Mouse (Mus musculus): ENCODE measurements around the gene Ppp5c. TPM values are rescaled to one million over a fixed set of nuclear protein-coding genes. Genes with fewer than 3 reads are reported as not detected.

Ppp5c gene
- polyA plus RNA-seq, 1 experiment: 199 TPM

- H3K4me3 ChIP-seq (ENCODE audit: insufficient read depth, low read depth, low read length): no peak overlapping the region
- no peaks in the 10 kb centered on the region for H3K27me3 ChIP-seq (replicated peaks; ENCODE audit: control insufficient read depth, insufficient read depth, low read length)
These were observed 12.3 kb downstream of the Ppp5c start for GRCm38 (mm10) chr7:17015381-17015780.

GRCm38 (mm10) chr7:17011909-17012590, 15.7 kb downstream of the Ppp5c start:
- 0 out of 2 replicates have a peak, but pooled peaks cover 2% of the 10 kb centered on the region for H3K36me3 ChIP-seq (ENCODE audit: control insufficient read depth, insufficient read depth, low read length)
- no peak overlapping the region for H3K4me3 ChIP-seq (ENCODE audit: insufficient read depth, low read depth, low read length)
- no peak for DNase-seq
- peaks cover 5% of the 10 kb centered on the region; the same call in 1 of the 2 replicates for H3K4me1 ChIP-seq (ENCODE audit: control insufficient read depth, insufficient read depth, low read length)
- TF ChIP-seq CTCF (conservative IDR thresholded peaks at IDR 0.05; ENCODE audit: insufficient read depth, insufficient read length, low read depth, low read length) (no peak), POLR2A (IDR thresholded peaks at IDR 0.05; ENCODE audit: low read depth, low read length) (no peak)
- no peak overlapping the region for H3K27ac ChIP-seq (ENCODE audit: insufficient read depth, low read depth, low read length)
- WGBS: 89% methylated on average over 7 of the region's 7 CpGs
- H3K27me3 ChIP-seq (replicated peaks; ENCODE audit: control insufficient read depth, insufficient read depth, low read length): no peaks in the 10 kb centered on the region

More at GRCm38 (mm10) chr7:17015381-17015780, 12.3 kb downstream of the Ppp5c start:
- DNase-seq: no peak
- WGBS: 76% methylated on average over 6 of the region's 6 CpGs
- peaks cover 14% of the 10 kb centered on the region; the same call in 1 of the 2 replicates for H3K4me1 ChIP-seq (ENCODE audit: control insufficient read depth, insufficient read depth, low read length)
- no peaks in the 10 kb centered on the region for H3K36me3 ChIP-seq (ENCODE audit: control insufficient read depth, insufficient read depth, low read length)
- H3K27ac ChIP-seq (ENCODE audit: insufficient read depth, low read depth, low read length): no peak overlapping the region
- TF ChIP-seq CTCF (conservative IDR thresholded peaks at IDR 0.05; ENCODE audit: insufficient read depth, insufficient read length, low read depth, low read length): no peak

- DNase-seq: no peak
- 73% methylated on average over 5 of the region's 5 CpGs for WGBS
These were observed 17.7 kb downstream of the Ppp5c start for GRCm38 (mm10) chr7:17010010-17010347.

DNA sequence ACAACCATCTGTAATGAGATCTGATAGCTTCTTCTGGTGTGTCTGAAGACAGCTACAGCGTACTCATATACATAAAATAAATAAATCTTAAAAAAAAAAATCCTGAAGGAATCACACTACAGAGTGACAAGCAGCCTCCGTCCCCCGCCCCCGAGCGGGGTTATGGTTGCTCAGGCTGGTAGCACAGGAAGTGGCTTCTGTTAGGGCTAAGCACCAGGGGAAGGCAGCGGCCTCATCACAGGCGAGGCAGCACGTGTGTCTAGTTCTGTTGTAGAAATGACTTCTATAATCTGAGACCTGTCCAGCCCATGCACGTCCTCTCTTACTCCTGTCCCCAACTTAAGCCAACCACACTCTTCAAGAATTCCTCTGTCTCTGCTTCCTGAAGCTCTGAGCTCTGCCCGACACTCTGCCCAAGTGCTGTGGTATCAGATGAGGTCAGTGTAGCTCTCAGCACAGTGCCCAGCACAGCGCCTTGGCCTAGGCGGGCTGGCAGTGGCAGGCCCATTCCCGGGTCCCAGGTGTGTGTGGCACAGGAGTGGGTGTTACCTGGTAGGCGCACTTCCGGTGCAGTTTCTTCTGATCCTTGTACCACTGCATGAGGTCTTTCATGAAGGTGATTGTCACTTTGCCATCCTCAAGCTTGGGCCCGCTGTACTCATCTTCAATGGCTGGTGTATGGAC, 18.3 kb downstream of the Ppp5c start:
- peaks cover under 1% of the 10 kb centered on the region; the same call in 1 of the 2 replicates for H3K4me1 ChIP-seq (ENCODE audit: control insufficient read depth, insufficient read depth, low read length)
- H3K27ac ChIP-seq (ENCODE audit: insufficient read depth, low read depth, low read length): no peak overlapping the region
- H3K27me3 ChIP-seq (replicated peaks; ENCODE audit: control insufficient read depth, insufficient read depth, low read length): no peaks in the 10 kb centered on the region
- WGBS: 84% methylated on average over 16 of the region's 16 CpGs
- TF ChIP-seq CTCF (conservative IDR thresholded peaks at IDR 0.05; ENCODE audit: insufficient read depth, insufficient read length, low read depth, low read length): no peak
- no peak for TF ChIP-seq POLR2A (IDR thresholded peaks at IDR 0.05; ENCODE audit: low read depth, low read length)
- no peak for DNase-seq
- no peak overlapping the region for H3K4me3 ChIP-seq (ENCODE audit: insufficient read depth, low read depth, low read length)
- H3K36me3 ChIP-seq (ENCODE audit: control insufficient read depth, insufficient read depth, low read length): 0 out of 2 replicates have a peak, but pooled peaks cover 2% of the 10 kb centered on the region

More at GRCm38 (mm10) chr7:17010010-17010347, 17.7 kb downstream of the Ppp5c start:
- H3K4me3 ChIP-seq (ENCODE audit: insufficient read depth, low read depth, low read length): no peak overlapping the region
- TF ChIP-seq CTCF (conservative IDR thresholded peaks at IDR 0.05; ENCODE audit: insufficient read depth, insufficient read length, low read depth, low read length): no peak
- TF ChIP-seq POLR2A (IDR thresholded peaks at IDR 0.05; ENCODE audit: low read depth, low read length): no peak
- H3K27me3 ChIP-seq (replicated peaks; ENCODE audit: control insufficient read depth, insufficient read depth, low read length): no peaks in the 10 kb centered on the region
- 0 out of 2 replicates have a peak, but pooled peaks cover 2% of the 10 kb centered on the region for H3K36me3 ChIP-seq (ENCODE audit: control insufficient read depth, insufficient read depth, low read length)
- H3K27ac ChIP-seq (ENCODE audit: insufficient read depth, low read depth, low read length): no peak overlapping the region
- no peaks in the 10 kb centered on the region for H3K4me1 ChIP-seq (ENCODE audit: control insufficient read depth, insufficient read depth, low read length)

DNA sequence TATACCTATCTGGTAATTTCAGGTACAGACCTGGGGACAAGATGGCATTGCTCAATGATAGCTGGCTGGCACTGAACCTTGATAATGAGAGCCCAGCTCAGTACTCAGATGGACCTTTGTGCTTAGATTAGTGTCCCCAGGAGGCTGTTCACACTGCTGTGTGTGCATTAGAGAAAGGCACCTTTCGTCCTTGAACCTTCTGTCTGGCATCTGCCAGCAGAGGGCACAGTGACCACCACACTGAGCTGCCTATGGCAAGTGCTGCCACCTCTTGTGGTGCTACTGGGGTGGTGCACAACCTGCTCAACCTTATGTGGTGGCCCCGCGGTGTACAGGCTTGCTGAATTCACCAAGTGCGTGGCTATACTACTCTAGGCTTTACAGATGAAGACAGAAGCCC, 20.4 kb downstream of the Ppp5c start:
- H3K36me3 ChIP-seq (ENCODE audit: control insufficient read depth, insufficient read depth, low read length): 0 out of 2 replicates have a peak, but pooled peaks cover 2% of the 10 kb centered on the region
- WGBS: 45% methylated on average over 4 of the region's 4 CpGs
- TF ChIP-seq POLR2A (IDR thresholded peaks at IDR 0.05; ENCODE audit: low read depth, low read length): no peak
- peak; percentile 91 for TF ChIP-seq CTCF (conservative IDR thresholded peaks at IDR 0.05; ENCODE audit: insufficient read depth, insufficient read length, low read depth, low read length)
- peak; percentile 61 for DNase-seq
- peaks cover 12% of the 10 kb centered on the region for H3K4me1 ChIP-seq (ENCODE audit: control insufficient read depth, insufficient read depth, low read length)
- no peak overlapping the region for H3K4me3 ChIP-seq (ENCODE audit: insufficient read depth, low read depth, low read length)
- no peak overlapping the region for H3K27ac ChIP-seq (ENCODE audit: insufficient read depth, low read depth, low read length)
- no peaks in the 10 kb centered on the region for H3K27me3 ChIP-seq (replicated peaks; ENCODE audit: control insufficient read depth, insufficient read depth, low read length)

GRCm38 (mm10) chr7:17004716-17005115, 23.0 kb downstream of the Ppp5c start:
- 0 out of 2 replicates have a peak, but pooled peaks cover 2% of the 10 kb centered on the region for H3K36me3 ChIP-seq (ENCODE audit: control insufficient read depth, insufficient read depth, low read length)

More at GRCm38 (mm10) chr7:17004716-17005115, 23.0 kb downstream of the Ppp5c start:
- WGBS: 60% methylated on average over 7 of the region's 7 CpGs
- peak; percentile 57 for DNase-seq
- Histone ChIP-seq H3K4me1 (ENCODE audit: control insufficient read depth, insufficient read depth, low read length) (peaks cover 12% of the 10 kb centered on the region), H3K27ac (ENCODE audit: insufficient read depth, low read depth, low read length) (no peak overlapping the region), H3K4me3 (ENCODE audit: insufficient read depth, low read depth, low read length) (no peak overlapping the region), H3K27me3 (replicated peaks; ENCODE audit: control insufficient read depth, insufficient read depth, low read length) (no peaks in the 10 kb centered on the region)
- TF ChIP-seq CTCF (conservative IDR thresholded peaks at IDR 0.05; ENCODE audit: insufficient read depth, insufficient read length, low read depth, low read length) (no peak), POLR2A (IDR thresholded peaks at IDR 0.05; ENCODE audit: low read depth, low read length) (no peak)
